Mouse (Mus musculus): Measurements from ENCODE around the gene Uba7. TPM values are rescaled to one million over a fixed set of nuclear protein-coding genes. Genes with fewer than 3 reads are reported as not detected.
"Not testable (repeated sequence)": the region's sequence is repeated elsewhere in the genome, so short reads cannot be mapped to it uniquely, and the experiment has no call there.

Uba7 gene
- polyA plus RNA-seq, 1 experiment from 2014 or later = 25.4 TPM

DNA sequence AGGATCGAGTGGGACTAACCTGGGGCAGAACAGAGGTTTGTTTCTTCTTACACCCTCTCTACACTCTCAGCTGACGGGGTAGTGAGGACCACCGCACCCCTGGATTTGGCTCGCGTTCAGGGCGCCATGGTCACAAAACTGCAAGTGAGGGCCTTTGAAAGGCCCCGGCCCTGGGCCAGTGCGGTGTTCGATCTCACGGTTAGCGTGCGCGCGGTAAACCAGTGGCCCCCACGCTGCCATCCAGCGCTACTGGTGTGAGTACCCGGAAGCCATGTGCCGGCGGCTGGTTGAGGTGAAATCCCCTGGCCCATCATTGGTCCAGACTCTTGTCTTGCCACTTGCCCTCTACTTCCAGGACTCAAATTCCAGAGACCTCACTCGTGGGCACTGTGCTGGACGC, 20.2 kb downstream of the Uba7 start:
- Histone ChIP-seq H3K9ac (replicated peaks) (no peak overlapping the region), H3K4me1 (replicated peaks) (no peaks in the 10 kb centered on the region; the same call in 1 of the 2 replicates), H3K4me2 (no peak overlapping the region), H3K36me3 (no peaks in the 10 kb centered on the region), H3K4me3 (replicated peaks) (no peak overlapping the region), H3K27ac (no peak overlapping the region), H3K9me3 (no peaks in the 10 kb centered on the region), H3K27me3 (no peaks in the 10 kb centered on the region)
- no peak for ATAC-seq (ENCODE audit: insufficient number of reproducible peaks, insufficient read depth, low FRiP score, low TSS enrichment, low read depth)
- 93% methylated on average over 21 of the region's 21 CpGs for WGBS

DNA sequence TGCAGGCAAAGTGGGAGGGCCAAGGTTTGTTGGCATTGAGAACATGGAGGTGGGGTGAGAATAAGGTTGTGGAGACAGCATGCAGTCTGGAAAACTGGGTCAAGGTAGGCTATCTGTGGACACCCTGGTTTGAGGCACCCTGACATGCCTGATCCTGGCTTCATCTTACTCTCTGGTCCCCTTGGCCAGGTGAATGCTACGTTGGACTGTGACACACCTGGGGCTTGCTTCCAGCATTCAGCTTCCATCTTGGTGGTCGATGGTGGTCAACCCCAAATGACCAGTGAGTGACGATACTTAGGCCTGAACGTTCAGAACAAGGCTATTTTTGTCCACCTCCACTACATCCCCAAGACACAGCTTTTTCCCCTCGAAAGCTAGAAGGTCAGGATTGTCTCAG, 20.7 kb downstream of the Uba7 start, which contains the start of gene Gm20662:
Gene Gm20662 (plus strand): TSS at position 301 of the 400 bp plus-strand sequence.
- Histone ChIP-seq H3K4me2 (no peak within 1 kb of the TSS), H3K9me3 (no peaks in the 10 kb centered on the region), H3K4me1 (replicated peaks) (no peaks in the 10 kb centered on the region; the same call in 1 of the 2 replicates), H3K36me3 (no peaks in the 10 kb centered on the region), H3K27me3 (no peaks in the 10 kb centered on the region), H3K27ac (no peak within 1 kb of the TSS), H3K9ac (replicated peaks) (no peak within 1 kb of the TSS), H3K4me3 (replicated peaks) (no peak within 1 kb of the TSS)
- WGBS = 90% methylated on average over 5 of the region's 5 CpGs
- ATAC-seq (ENCODE audit: insufficient number of reproducible peaks, insufficient read depth, low FRiP score, low TSS enrichment, low read depth) = no peak

DNA sequence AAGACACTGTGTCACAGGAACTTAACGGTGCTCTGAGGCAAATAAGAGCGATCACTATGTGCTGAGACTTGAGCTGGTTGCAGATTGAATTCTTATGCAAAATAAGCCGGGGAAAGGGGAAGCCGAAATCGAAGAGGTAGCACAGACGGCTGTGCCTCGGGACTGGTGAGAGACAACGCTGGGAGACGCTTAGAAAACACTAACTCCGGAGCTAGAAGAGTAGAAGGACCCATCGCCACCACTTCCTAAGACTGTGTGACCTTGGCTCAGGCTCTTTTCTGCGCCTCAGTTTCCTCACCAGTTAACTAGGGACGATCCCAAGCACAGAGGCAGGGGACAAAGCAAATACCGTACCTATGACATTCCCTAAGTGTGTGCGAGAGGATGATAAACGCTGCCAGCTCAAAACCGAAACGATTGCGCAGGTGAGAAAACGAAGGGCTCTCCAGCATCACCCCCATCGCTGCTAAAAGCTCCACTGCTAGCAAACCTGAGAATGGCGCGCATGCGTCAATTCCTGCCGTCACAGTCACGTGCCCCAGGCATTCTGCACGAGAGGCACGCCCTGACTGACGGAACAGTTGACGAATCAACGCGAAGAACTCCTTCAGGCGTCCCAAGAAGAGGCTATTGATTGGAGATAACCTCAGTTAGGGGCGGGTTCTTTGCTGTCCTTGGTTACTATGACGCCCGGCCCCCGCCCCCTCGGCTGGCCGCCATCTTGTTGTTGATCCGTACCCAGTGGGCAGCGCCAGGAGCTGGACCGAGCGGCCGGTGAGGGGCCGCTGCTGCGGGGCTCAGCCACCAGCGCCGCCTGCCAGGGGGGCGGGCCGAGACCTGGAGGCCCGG, 26.8 kb downstream of the Uba7 start, which contains the start of gene Ip6k1:
Gene Ip6k1 (plus strand): TSS at position 580 of the 849 bp plus-strand sequence.
- H3K4me2 ChIP-seq = peak within 1 kb of the TSS; percentile 86
- whole genome bisulfite sequencing = under 1% methylated on average over 51 of the region's 51 CpGs
- ATAC-seq (ENCODE audit: insufficient number of reproducible peaks, insufficient read depth, low FRiP score, low TSS enrichment, low read depth) = peak; percentile 98

GRCm38 (mm10) chr9:108002778-108003530, 27.6 kb downstream of the Uba7 start:
- Histone ChIP-seq H3K9ac (replicated peaks) (peak overlapping the region; percentile 94), H3K9me3 (no peaks in the 10 kb centered on the region), H3K4me3 (replicated peaks) (peak overlapping the region; percentile 96), H3K4me1 (replicated peaks) (peaks cover 24% of the 10 kb centered on the region), H3K36me3 (0 out of 2 replicates have a peak, but pooled peaks cover 10% of the 10 kb centered on the region), H3K27ac (peak overlapping the region; percentile 90), H3K27me3 (no peaks in the 10 kb centered on the region), H3K4me2 (peak overlapping the region; percentile 86)
- no peak; the same call in 1 of the 2 replicates for ATAC-seq (ENCODE audit: insufficient number of reproducible peaks, insufficient read depth, low FRiP score, low TSS enrichment, low read depth)
- under 1% methylated on average over 50 of the region's 50 CpGs for WGBS

More for the DNA sequence above, 26.8 kb downstream of the Uba7 start, which contains the start of gene Ip6k1:
- Histone ChIP-seq H3K36me3 (0 out of 2 replicates have a peak, but pooled peaks cover 6% of the 10 kb centered on the region), H3K9ac (replicated peaks) (peak within 1 kb of the TSS; percentile 94), H3K9me3 (no peaks in the 10 kb centered on the region), H3K4me1 (replicated peaks) (peaks cover 24% of the 10 kb centered on the region), H3K27ac (peak within 1 kb of the TSS; percentile 90), H3K27me3 (no peaks in the 10 kb centered on the region), H3K4me3 (replicated peaks) (peak within 1 kb of the TSS; percentile 96)

DNA sequence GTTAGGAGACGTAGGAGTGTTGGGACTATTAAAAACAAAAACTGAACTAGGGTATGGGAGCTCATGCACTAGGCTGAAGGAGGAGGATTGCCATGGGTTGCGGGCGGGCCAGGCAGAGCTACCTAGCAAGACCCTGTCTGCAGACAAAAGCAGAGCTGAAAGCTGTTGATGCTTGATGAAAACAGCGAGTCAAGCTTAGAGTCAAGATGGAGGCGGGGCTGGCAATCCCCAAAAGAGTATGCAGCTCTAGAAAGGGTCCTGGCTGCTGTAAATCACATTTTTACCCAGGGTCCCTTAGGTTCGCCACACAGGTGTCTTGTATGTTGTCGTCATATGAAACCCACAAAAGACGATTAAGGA, 28.2 kb downstream of the Uba7 start:
- peak overlapping the region; percentile 96 for H3K4me3 ChIP-seq (replicated peaks)
- no peak for ATAC-seq (ENCODE audit: insufficient number of reproducible peaks, insufficient read depth, low FRiP score, low TSS enrichment, low read depth)
- H3K9ac ChIP-seq (replicated peaks) = peak overlapping the region; percentile 94
- H3K27ac ChIP-seq = peak overlapping the region; percentile 90
- peak overlapping the region; percentile 86 for H3K4me2 ChIP-seq
- 0 out of 2 replicates have a peak, but pooled peaks cover 14% of the 10 kb centered on the region for H3K36me3 ChIP-seq
- H3K4me1 ChIP-seq (replicated peaks) = peaks cover 24% of the 10 kb centered on the region
- WGBS = 10% methylated on average over 8 of the region's 8 CpGs
- H3K9me3 ChIP-seq = no peaks in the 10 kb centered on the region
- no peaks in the 10 kb centered on the region for H3K27me3 ChIP-seq

- H3K4me3 ChIP-seq (replicated peaks) = no peak overlapping the region
- H3K9ac ChIP-seq (replicated peaks) = no peak overlapping the region
- peaks cover 18% of the 10 kb centered on the region for H3K4me1 ChIP-seq (replicated peaks)
- no peak overlapping the region for H3K4me2 ChIP-seq
- H3K27ac ChIP-seq = no peak overlapping the region
- 95% methylated on average over 5 of the region's 5 CpGs for WGBS
- no peaks in the 10 kb centered on the region for H3K9me3 ChIP-seq
- H3K27me3 ChIP-seq = no peaks in the 10 kb centered on the region
- H3K36me3 ChIP-seq = peaks cover 32% of the 10 kb centered on the region
- ATAC-seq (ENCODE audit: insufficient number of reproducible peaks, insufficient read depth, low FRiP score, low TSS enrichment, low read depth) = no peak
Measured at GRCm38 (mm10) chr9:108008041-108008440, 32.7 kb downstream of the Uba7 start.

DNA sequence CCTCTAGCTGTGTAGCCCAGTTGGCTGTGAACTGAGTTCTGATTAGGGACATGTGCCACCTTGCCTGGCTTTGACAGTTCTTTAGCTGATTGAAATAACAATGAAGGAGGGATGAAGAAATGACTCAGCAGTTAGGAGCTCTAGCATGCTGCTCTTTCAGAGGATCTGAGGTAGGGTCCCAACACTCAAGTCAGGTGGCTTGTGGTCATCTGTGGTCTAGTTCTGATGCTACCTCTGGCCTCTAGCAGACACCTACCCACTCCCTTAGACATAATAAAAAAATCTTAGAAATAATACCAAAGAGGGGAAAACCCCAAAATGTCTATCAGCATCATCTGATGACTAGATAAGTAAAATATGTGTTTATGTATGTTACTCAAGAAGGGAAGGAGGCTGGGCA, 35.1 kb downstream of the Uba7 start:
- Histone ChIP-seq H3K27ac (no peak overlapping the region), H3K27me3 (no peaks in the 10 kb centered on the region), H3K4me2 (no peak overlapping the region), H3K4me3 (replicated peaks) (no peak overlapping the region), H3K9ac (replicated peaks) (no peak overlapping the region), H3K9me3 (no peaks in the 10 kb centered on the region), H3K36me3 (peaks cover 35% of the 10 kb centered on the region), H3K4me1 (replicated peaks) (no peaks in the 10 kb centered on the region)
- ATAC-seq (ENCODE audit: insufficient number of reproducible peaks, insufficient read depth, low FRiP score, low TSS enrichment, low read depth) = no peak

DNA sequence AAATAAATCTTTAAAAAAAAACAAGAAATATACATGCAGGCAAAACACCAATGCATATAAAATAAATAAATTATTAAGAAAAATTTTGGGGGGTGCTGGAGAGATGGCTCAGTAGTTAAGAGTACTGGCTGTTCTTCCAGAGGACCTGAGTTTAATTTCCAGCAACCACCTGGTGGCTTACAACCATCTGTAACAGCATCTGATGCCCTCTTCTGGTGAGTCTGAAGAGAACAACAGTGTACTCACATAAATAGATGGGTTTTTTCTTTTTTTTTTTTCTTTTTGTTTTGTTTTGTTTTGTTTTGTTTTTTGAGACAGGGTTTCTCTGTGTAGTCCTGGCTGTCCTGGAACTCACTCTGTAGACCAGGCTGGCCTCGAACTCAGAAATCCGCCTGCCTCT, 38.3 kb downstream of the Uba7 start:
- H3K4me2 ChIP-seq; H3K9me3 ChIP-seq; H3K9ac ChIP-seq (replicated peaks); H3K4me1 ChIP-seq (replicated peaks); H3K27ac ChIP-seq; H3K4me3 ChIP-seq (replicated peaks); ATAC-seq (ENCODE audit: insufficient number of reproducible peaks, insufficient read depth, low FRiP score, low TSS enrichment, low read depth); H3K27me3 ChIP-seq: not testable (repeated sequence)
- peaks cover 37% of the 10 kb centered on the region for H3K36me3 ChIP-seq
- WGBS = 97% methylated on average over 2 of the region's 2 CpGs

DNA sequence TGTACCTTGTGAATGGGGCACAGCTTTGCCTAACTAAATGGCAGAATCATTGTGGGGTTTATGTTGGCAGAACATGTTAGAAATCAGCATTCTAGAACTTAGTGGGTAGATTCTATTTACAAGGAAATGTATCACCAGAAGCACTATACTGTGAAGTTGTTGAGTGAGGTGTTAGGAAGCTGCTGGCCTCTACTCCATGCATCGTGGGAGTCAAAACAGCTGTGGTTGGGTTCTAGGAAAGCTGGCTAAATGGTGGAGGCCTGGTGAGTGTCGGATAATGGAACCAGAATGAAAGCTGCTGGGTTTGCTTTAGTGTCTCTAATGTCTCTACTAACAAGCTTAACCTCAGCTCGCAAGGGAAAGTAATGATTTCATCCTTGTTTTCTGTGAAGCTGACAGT, 41.8 kb downstream of the Uba7 start:
- no peak overlapping the region for H3K4me2 ChIP-seq
- H3K9me3 ChIP-seq = no peaks in the 10 kb centered on the region
- H3K9ac ChIP-seq (replicated peaks) = no peak overlapping the region
- peaks cover 29% of the 10 kb centered on the region for H3K36me3 ChIP-seq
- H3K4me3 ChIP-seq (replicated peaks) = no peak overlapping the region
- whole genome bisulfite sequencing = 85% methylated on average over 3 of the region's 3 CpGs
- no peak for ATAC-seq (ENCODE audit: insufficient number of reproducible peaks, insufficient read depth, low FRiP score, low TSS enrichment, low read depth)
- H3K4me1 ChIP-seq (replicated peaks) = no peaks in the 10 kb centered on the region
- no peak overlapping the region for H3K27ac ChIP-seq
- H3K27me3 ChIP-seq = no peaks in the 10 kb centered on the region

DNA sequence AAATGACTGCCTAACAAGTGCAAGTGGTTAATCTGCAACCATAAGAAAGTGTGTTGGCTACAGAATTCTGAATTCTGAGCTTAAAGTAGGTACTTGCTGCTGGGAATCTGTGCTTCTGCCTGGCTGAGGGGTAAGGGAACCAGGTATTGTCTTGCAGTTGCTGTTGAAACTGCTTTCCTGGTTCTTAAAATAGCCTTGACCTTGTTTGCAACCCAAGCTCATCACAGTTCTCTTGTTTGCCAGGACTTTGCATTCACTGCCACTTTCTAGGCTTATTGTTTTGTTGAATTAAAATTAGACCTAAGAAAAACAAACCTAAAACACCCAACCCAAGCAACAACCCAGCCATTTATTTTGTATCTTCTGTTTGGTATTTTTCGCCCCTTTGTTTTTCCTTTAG, 45.4 kb downstream of the Uba7 start:
- Histone ChIP-seq H3K9ac (replicated peaks) (no peak overlapping the region), H3K4me2 (no peak overlapping the region), H3K4me1 (replicated peaks) (no peaks in the 10 kb centered on the region), H3K27ac (no peak overlapping the region), H3K27me3 (no peaks in the 10 kb centered on the region), H3K4me3 (replicated peaks) (no peak overlapping the region), H3K9me3 (no peaks in the 10 kb centered on the region), H3K36me3 (peaks cover 33% of the 10 kb centered on the region)
- WGBS = 94% methylated on average over 1 of the region's 1 CpGs
- ATAC-seq (ENCODE audit: insufficient number of reproducible peaks, insufficient read depth, low FRiP score, low TSS enrichment, low read depth) = no peak

DNA sequence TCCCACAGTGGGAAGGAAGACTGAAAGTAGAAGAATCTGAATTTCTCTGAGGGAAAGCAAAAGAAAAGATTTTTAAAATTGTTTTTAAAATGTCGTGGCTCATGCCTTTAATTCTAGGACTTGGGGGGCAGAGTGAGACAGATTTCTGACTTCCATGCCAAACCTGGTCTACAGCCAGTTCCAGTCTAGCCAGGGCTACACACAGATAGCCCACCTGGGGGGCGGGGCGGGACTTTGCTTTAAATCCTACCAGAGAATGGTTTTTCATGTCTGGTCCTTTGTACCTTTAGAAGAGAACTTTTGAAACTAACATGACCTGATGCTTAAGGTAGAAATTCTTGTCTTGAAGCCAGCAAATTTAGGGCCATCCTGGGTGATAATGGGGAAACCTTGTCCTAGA, 47.9 kb downstream of the Uba7 start:
- no peaks in the 10 kb centered on the region for H3K27me3 ChIP-seq
- 88% methylated on average over 3 of the region's 3 CpGs for WGBS
- H3K36me3 ChIP-seq = peaks cover 51% of the 10 kb centered on the region
- no peak overlapping the region for H3K27ac ChIP-seq
- no peaks in the 10 kb centered on the region for H3K4me1 ChIP-seq (replicated peaks)
- no peak overlapping the region for H3K4me3 ChIP-seq (replicated peaks)
- no peak overlapping the region for H3K9ac ChIP-seq (replicated peaks)
- H3K4me2 ChIP-seq = no peak overlapping the region
- no peak for ATAC-seq (ENCODE audit: insufficient number of reproducible peaks, insufficient read depth, low FRiP score, low TSS enrichment, low read depth)
- H3K9me3 ChIP-seq = peaks cover 5% of the 10 kb centered on the region; the same call in 1 of the 2 replicates
